Mouse (Mus musculus) liver, adult 2 months (tissue): Measurements from ENCODE around the gene Lmntd1. TPM values are rescaled to one million over a fixed set of nuclear protein-coding genes. Genes with fewer than 3 reads are reported as not detected.

Experiments used
- DNase-seq: peaks from one replicate; pipeline ENCODE4 v3.0.0-alpha.2; 2011; ENCODE audit warnings: low read depth, low spot score; ENCODE audit errors: extremely low read depth
- H3K27ac ChIP-seq: fragments of 200-500 bp; replicated peaks from 2 replicates; pipeline ENCODE4 v1.5.1; 2012; ENCODE audit warnings: low read depth, mild to moderate bottlenecking, control low read depth, inconsistent platforms, low read length; ENCODE audit not compliant: insufficient read depth
- H3K27me3 ChIP-seq: fragments of 200-500 bp; 2 replicates; pipeline ENCODE4 v1.6.1; 2012; ENCODE audit warnings: mild to moderate bottlenecking, moderate library complexity, low read length, inconsistent platforms; ENCODE audit not compliant: control insufficient read depth, insufficient read depth
- H3K36me3 ChIP-seq: fragments of 200-500 bp; 2 replicates; pipeline ENCODE4 v1.6.1; 2012; ENCODE audit warnings: low read length, inconsistent platforms; ENCODE audit not compliant: control insufficient read depth, insufficient read depth
- H3K4me1 ChIP-seq: fragments of 200-500 bp; 2 replicates; pipeline ENCODE4 v1.6.1; 2011; ENCODE audit warnings: low read length; ENCODE audit not compliant: control insufficient read depth, insufficient read depth
- H3K4me3 ChIP-seq: fragments of 200-500 bp; 2 replicates; pipeline ENCODE4 v1.5.1; 2011; ENCODE audit warnings: low read depth, mild to moderate bottlenecking, control low read depth, low read length, moderate library complexity; ENCODE audit not compliant: insufficient read depth
- H3K79me2 ChIP-seq: fragments of 200-500 bp; 2 replicates; pipeline ENCODE4 v1.6.1; 2012; ENCODE audit warnings: inconsistent platforms, mild to moderate bottlenecking, low read length, moderate library complexity; ENCODE audit not compliant: control insufficient read depth, insufficient read depth
- H3K9ac ChIP-seq: fragments of 200-500 bp; 2 replicates; pipeline ENCODE4 v1.6.1; 2012; ENCODE audit warnings: low read depth, mild to moderate bottlenecking, control low read depth, inconsistent platforms, low read length
- CTCF ChIP-seq: fragments of 200-500 bp; IDR thresholded peaks from 2 replicates; pipeline ENCODE4 v1.5.1; 2011; ENCODE audit warnings: low read depth, low read length, control low read depth
- POLR2A ChIP-seq: fragments of 200-500 bp; IDR thresholded peaks from 2 replicates; pipeline ENCODE4 v1.6.1; 2011; ENCODE audit warnings: low read length, control low read depth; ENCODE audit not compliant: insufficient read depth; ENCODE audit errors: extremely low read depth
- WGBS: fragments of 180-500 bp; shearing (Covaris S2); methylation state at CpG from one replicate; pipeline ENCODE4 v1.1.7; 2018; 5-methylcytosine and 5-hydroxymethylcytosine counted together
- polyA plus RNA-seq: library from polyadenylated mRNA; depleted of rRNA; stranded (reverse); fragments of >200 nt; gene quantifications from 2 replicates; pipeline ENCODE4 v1.2.3, GENCODE M21; 2012
- total RNA-seq: library from RNA; depleted of rRNA; stranded (reverse); fragments of >200 nt; gene quantifications from 2 replicates; pipeline ENCODE4 v1.2.3, GENCODE M21; 2014

The Lmntd1 gene
- total and polyA plus RNA-seq, 2 experiments = not detected

DNA sequence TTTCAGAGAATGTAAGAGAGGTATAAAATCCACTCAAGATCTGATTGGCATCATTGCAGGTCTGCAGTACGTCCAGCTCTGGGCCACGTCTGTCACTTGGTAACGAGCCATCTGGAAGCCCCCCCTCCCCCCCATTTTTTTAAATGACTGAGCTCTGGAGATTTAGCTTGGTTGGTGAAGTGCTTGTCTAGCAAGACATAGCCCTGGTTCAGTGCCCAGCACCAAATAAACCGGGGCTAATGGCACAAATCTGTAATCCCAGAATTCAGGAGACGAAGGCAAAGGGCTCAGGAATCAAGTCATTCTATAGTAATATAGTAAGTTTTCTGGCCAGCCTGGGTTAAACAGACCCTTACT lies 130.8 kb downstream of the Lmntd1 start:
- no peak for DNase-seq
- Histone ChIP-seq H3K79me2 (no peaks in the 10 kb centered on the region), H3K4me1 (no peaks in the 10 kb centered on the region), H3K4me3 (no peak overlapping the region), H3K27ac (no peak overlapping the region), H3K36me3 (no peaks in the 10 kb centered on the region), H3K27me3 (no peaks in the 10 kb centered on the region), H3K9ac (no peak overlapping the region)
- TF ChIP-seq POLR2A = no peak
- no peak for TF ChIP-seq CTCF
- WGBS = 86% methylated on average over 5 of the region's 5 CpGs

DNA sequence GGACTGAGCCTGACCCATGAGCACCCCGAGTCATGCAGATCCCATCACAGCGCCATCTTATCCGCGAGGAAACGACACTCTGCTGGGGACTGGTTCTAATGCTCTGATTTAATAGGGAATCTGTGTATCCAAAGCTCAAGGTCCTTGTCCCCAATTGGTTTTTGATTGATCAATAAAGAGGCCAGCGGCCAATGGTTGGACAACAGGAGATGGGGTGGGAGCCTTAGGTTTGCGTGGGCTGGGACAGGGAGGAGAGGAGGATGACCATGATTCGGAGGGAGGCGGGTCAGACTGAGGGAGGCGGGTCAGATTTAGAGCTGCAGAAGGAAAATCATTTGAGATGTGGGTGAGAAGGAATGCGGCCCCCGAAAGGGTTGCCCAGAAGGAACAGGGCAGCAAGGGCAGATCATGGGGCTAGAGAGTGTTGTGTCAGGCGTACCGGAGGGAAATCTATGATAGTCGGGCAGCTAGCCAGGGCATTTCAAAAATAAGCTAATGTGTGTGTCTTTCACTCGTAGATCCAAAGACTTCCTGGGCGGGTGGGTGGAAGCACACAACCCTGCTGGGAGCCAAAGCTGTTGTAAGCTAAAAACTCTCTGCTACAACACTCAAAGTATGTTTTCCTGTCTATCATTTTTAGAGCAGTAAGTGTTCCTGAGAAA lies 131.3 kb downstream of the Lmntd1 start:
- no peak overlapping the region for H3K9ac ChIP-seq
- no peaks in the 10 kb centered on the region for H3K27me3 ChIP-seq
- DNase-seq = peak; percentile 68
- peaks cover 2% of the 10 kb centered on the region; the same call in 1 of the 2 replicates for H3K4me1 ChIP-seq
- no peak overlapping the region for H3K27ac ChIP-seq
- H3K36me3 ChIP-seq = no peaks in the 10 kb centered on the region
- WGBS = 70% methylated on average over 17 of the region's 17 CpGs
- TF ChIP-seq POLR2A (no peak), CTCF (no peak)
- no peak overlapping the region for H3K4me3 ChIP-seq
- no peaks in the 10 kb centered on the region for H3K79me2 ChIP-seq

- no peak overlapping the region for H3K27ac ChIP-seq
- H3K4me1 ChIP-seq = peaks cover 2% of the 10 kb centered on the region; the same call in 1 of the 2 replicates
- H3K27me3 ChIP-seq = no peaks in the 10 kb centered on the region
- no peaks in the 10 kb centered on the region for H3K79me2 ChIP-seq
- no peaks in the 10 kb centered on the region for H3K36me3 ChIP-seq
- no peak for DNase-seq
- no peak overlapping the region for H3K4me3 ChIP-seq
- TF ChIP-seq POLR2A = no peak
- no peak for TF ChIP-seq CTCF
- 92% methylated on average over 15 of the region's 15 CpGs for WGBS
- H3K9ac ChIP-seq = no peak overlapping the region
These were observed 132.2 kb downstream of the Lmntd1 start for GRCm38 (mm10) chr6:145481938-145482337.

GRCm38 (mm10) chr6:145478821-145479271 lies 135.3 kb downstream of the Lmntd1 start:
- no peaks in the 10 kb centered on the region for H3K27me3 ChIP-seq
- H3K4me1 ChIP-seq = peaks cover 2% of the 10 kb centered on the region; the same call in 1 of the 2 replicates
- WGBS = 86% methylated on average over 4 of the region's 4 CpGs
- H3K79me2 ChIP-seq = no peaks in the 10 kb centered on the region
- no peak overlapping the region for H3K9ac ChIP-seq
- no peak overlapping the region for H3K27ac ChIP-seq
- no peaks in the 10 kb centered on the region for H3K36me3 ChIP-seq
- DNase-seq = no peak
- TF ChIP-seq CTCF = no peak
- H3K4me3 ChIP-seq = no peak overlapping the region

- peak; percentile 72 for DNase-seq
- no peak overlapping the region for H3K4me3 ChIP-seq
- H3K36me3 ChIP-seq = no peaks in the 10 kb centered on the region
- TF ChIP-seq CTCF = no peak
- TF ChIP-seq POLR2A = no peak
- H3K27me3 ChIP-seq = no peaks in the 10 kb centered on the region
- H3K4me1 ChIP-seq = peaks cover 2% of the 10 kb centered on the region; the same call in 1 of the 2 replicates
- H3K79me2 ChIP-seq = no peaks in the 10 kb centered on the region
- H3K9ac ChIP-seq = no peak overlapping the region
- WGBS = 39% methylated on average over 10 of the region's 10 CpGs
- H3K27ac ChIP-seq = no peak overlapping the region
These were observed 136.7 kb downstream of the Lmntd1 start for GRCm38 (mm10) chr6:145477367-145477905.

DNA sequence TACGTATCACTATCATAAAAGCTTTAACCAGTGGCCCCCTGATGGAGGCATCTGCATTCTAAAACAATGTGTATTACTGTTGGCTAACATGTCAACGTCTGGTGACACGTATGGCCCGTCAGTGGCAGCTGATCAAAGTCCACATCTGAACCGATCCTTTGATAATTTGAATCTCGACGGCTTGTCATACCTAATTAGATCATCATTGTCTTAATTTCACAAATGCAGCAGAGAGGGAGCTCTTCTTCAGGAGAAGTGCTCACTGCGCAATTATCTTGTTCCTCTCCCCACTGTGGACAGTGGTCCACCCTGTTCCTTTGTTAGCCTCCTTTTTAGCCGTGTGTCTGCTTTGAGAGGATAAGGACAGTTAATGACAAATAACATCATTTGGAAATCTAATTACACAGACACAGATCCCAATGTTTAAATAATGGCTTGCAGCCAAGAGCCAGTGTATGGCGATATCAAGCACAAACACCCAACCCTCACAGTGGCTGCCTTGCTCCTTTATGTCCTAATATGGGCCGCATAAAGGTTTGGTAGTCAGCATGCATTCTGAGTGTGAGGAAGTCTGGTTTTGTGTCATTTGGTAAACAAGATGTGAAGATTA lies 142.4 kb downstream of the Lmntd1 start:
- no peak overlapping the region for H3K27ac ChIP-seq
- H3K9ac ChIP-seq = no peak overlapping the region
- H3K4me3 ChIP-seq = no peak overlapping the region
- no peaks in the 10 kb centered on the region for H3K27me3 ChIP-seq
- DNase-seq = no peak
- no peaks in the 10 kb centered on the region; the same call in 1 of the 2 replicates for H3K4me1 ChIP-seq
- no peaks in the 10 kb centered on the region for H3K36me3 ChIP-seq
- 51% methylated on average over 11 of the region's 11 CpGs for WGBS
- TF ChIP-seq POLR2A = no peak
- TF ChIP-seq CTCF = no peak
- no peaks in the 10 kb centered on the region for H3K79me2 ChIP-seq
